Mouse (Mus musculus): ENCODE data around the gene Nrap. TPM values are rescaled to one million over a fixed set of nuclear protein-coding genes. Genes with fewer than 3 reads are reported as not detected.

The Nrap gene
- polyA plus RNA-seq, 1 experiment, result 1.7 TPM

- Histone ChIP-seq H3K4me3 (ENCODE audit: low read depth, low read length) (no peak overlapping the region), H3K4me1 (ENCODE audit: control insufficient read depth, insufficient read depth, insufficient read length, low read length) (no peaks in the 10 kb centered on the region), H3K27me3 (ENCODE audit: control insufficient read depth, insufficient read depth, low read length) (no peaks in the 10 kb centered on the region), H3K36me3 (ENCODE audit: control insufficient read depth, insufficient read depth, low read length) (no peaks in the 10 kb centered on the region), H3K27ac (ENCODE audit: insufficient read depth, low read depth, low read length) (no peak overlapping the region)
- TF ChIP-seq POLR2A (IDR thresholded peaks at IDR 0.05; ENCODE audit: low read depth, low read length) (no peak), CTCF (IDR thresholded peaks at IDR 0.05; ENCODE audit: extremely low read depth, insufficient read length, insufficient replicate concordance, low read depth, low read length) (no peak)
- 54% methylated on average over 8 of the region's 8 CpGs for WGBS
Measured at GRCm38 (mm10) chr19:56342006-56342405, 47.8 kb downstream of the Nrap start.

DNA sequence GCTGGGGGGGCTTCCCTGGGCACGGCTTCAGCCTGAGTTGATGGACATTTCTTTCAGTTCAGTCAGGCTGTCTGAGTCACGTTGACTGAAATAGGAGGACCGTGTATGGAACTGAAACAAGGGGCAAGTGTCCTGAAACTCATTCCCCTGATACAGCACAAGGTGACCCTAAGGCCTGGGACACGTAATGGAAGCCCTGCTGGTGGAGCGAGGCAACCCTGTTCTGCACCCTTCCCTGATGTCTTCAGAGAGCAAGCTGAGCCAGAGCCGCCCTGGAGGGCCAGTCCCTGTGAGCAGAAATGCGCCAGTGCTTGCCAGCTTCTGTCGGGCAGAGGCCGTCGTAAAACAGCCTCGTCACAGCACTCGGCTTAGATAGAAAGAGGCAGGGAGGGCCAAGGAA is 53.0 kb downstream of the Nrap start:
- no peak for TF ChIP-seq CTCF (IDR thresholded peaks at IDR 0.05; ENCODE audit: extremely low read depth, insufficient read length, insufficient replicate concordance, low read depth, low read length)
- TF ChIP-seq POLR2A (IDR thresholded peaks at IDR 0.05; ENCODE audit: low read depth, low read length), result no peak
- Histone ChIP-seq H3K4me1 (ENCODE audit: control insufficient read depth, insufficient read depth, insufficient read length, low read length) (no peaks in the 10 kb centered on the region), H3K4me3 (ENCODE audit: low read depth, low read length) (no peak overlapping the region), H3K36me3 (ENCODE audit: control insufficient read depth, insufficient read depth, low read length) (no peaks in the 10 kb centered on the region), H3K27me3 (ENCODE audit: control insufficient read depth, insufficient read depth, low read length) (no peaks in the 10 kb centered on the region), H3K27ac (ENCODE audit: insufficient read depth, low read depth, low read length) (no peak overlapping the region)
- WGBS, result 37% methylated on average over 12 of the region's 12 CpGs

GRCm38 (mm10) chr19:56336321-56336720 is 53.5 kb downstream of the Nrap start:
- no peak overlapping the region for H3K27ac ChIP-seq (ENCODE audit: insufficient read depth, low read depth, low read length)
- H3K4me1 ChIP-seq (ENCODE audit: control insufficient read depth, insufficient read depth, insufficient read length, low read length), result no peaks in the 10 kb centered on the region
- TF ChIP-seq CTCF (IDR thresholded peaks at IDR 0.05; ENCODE audit: extremely low read depth, insufficient read length, insufficient replicate concordance, low read depth, low read length) (no peak), POLR2A (IDR thresholded peaks at IDR 0.05; ENCODE audit: low read depth, low read length) (no peak)
- H3K4me3 ChIP-seq (ENCODE audit: low read depth, low read length), result no peak overlapping the region
- no peaks in the 10 kb centered on the region for H3K36me3 ChIP-seq (ENCODE audit: control insufficient read depth, insufficient read depth, low read length)
- H3K27me3 ChIP-seq (ENCODE audit: control insufficient read depth, insufficient read depth, low read length), result no peaks in the 10 kb centered on the region
- WGBS, result 82% methylated on average over 17 of the region's 17 CpGs

DNA sequence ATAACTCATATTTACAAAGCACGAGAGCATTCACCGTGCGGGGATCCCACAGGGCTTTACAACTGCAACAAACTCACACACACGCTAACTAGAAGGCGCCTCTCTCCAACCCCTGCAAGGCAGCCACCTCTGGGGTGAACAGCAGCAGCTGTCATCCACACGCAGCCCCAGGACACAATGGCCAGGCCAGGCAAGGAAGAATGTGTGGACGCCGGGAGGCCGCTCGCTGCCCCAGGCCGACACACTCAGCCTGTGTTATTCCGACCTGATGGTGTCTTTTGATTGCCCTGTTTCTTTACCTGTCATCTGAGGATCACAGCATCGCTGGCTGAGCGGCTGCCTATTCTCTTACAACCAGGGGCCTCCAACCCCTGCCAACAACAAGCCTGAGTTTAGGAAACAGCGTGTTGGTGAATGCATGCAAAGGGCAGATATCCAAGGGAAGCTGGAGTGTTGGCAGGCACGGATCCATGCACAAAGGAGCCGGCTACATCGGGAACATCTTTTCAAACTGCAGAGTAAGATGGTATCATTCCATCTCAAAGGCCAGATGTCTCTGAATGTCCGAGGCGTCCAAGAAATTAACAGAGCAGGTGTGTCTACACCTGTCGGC is 63.5 kb downstream of the Nrap start:
- WGBS, result 84% methylated on average over 21 of the region's 21 CpGs
- H3K27me3 ChIP-seq (ENCODE audit: control insufficient read depth, insufficient read depth, low read length), result no peaks in the 10 kb centered on the region
- no peaks in the 10 kb centered on the region for H3K36me3 ChIP-seq (ENCODE audit: control insufficient read depth, insufficient read depth, low read length)
- H3K27ac ChIP-seq (ENCODE audit: insufficient read depth, low read depth, low read length), result no peak overlapping the region
- H3K4me1 ChIP-seq (ENCODE audit: control insufficient read depth, insufficient read depth, insufficient read length, low read length), result no peaks in the 10 kb centered on the region
- H3K4me3 ChIP-seq (ENCODE audit: low read depth, low read length), result no peak overlapping the region
- no peak for TF ChIP-seq POLR2A (IDR thresholded peaks at IDR 0.05; ENCODE audit: low read depth, low read length)
- no peak for TF ChIP-seq CTCF (IDR thresholded peaks at IDR 0.05; ENCODE audit: extremely low read depth, insufficient read length, insufficient replicate concordance, low read depth, low read length)

DNA sequence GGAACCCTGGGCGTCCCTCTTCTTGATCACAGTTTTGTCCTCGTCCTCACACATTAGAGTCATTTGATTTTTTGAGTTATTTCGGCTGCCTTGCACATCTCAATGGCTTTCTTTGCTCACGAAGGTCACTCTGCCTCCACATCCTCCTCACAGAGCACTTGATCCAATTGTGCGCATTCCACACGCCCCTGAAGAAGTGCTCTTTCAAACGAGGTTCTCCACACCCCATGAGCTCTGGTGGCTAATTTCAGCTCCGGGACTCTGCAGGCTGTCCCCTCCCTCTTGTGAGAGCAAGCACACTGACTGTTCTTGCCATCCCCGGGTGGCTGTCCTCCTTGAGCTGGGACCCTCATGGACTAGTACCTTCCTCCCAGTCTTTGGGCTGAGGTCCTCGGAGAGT is 64.2 kb downstream of the Nrap start:
- TF ChIP-seq CTCF (IDR thresholded peaks at IDR 0.05; ENCODE audit: extremely low read depth, insufficient read length, insufficient replicate concordance, low read depth, low read length) (no peak), POLR2A (IDR thresholded peaks at IDR 0.05; ENCODE audit: low read depth, low read length) (no peak)
- Histone ChIP-seq H3K4me3 (ENCODE audit: low read depth, low read length) (no peak overlapping the region), H3K36me3 (ENCODE audit: control insufficient read depth, insufficient read depth, low read length) (no peaks in the 10 kb centered on the region), H3K27ac (ENCODE audit: insufficient read depth, low read depth, low read length) (no peak overlapping the region), H3K27me3 (ENCODE audit: control insufficient read depth, insufficient read depth, low read length) (no peaks in the 10 kb centered on the region), H3K4me1 (ENCODE audit: control insufficient read depth, insufficient read depth, insufficient read length, low read length) (no peaks in the 10 kb centered on the region)
- WGBS, result 72% methylated on average over 10 of the region's 10 CpGs

GRCm38 (mm10) chr19:56321303-56321920 is 68.4 kb downstream of the Nrap start:
- TF ChIP-seq POLR2A (IDR thresholded peaks at IDR 0.05; ENCODE audit: low read depth, low read length) (no peak), CTCF (IDR thresholded peaks at IDR 0.05; ENCODE audit: extremely low read depth, insufficient read length, insufficient replicate concordance, low read depth, low read length) (no peak)

DNA sequence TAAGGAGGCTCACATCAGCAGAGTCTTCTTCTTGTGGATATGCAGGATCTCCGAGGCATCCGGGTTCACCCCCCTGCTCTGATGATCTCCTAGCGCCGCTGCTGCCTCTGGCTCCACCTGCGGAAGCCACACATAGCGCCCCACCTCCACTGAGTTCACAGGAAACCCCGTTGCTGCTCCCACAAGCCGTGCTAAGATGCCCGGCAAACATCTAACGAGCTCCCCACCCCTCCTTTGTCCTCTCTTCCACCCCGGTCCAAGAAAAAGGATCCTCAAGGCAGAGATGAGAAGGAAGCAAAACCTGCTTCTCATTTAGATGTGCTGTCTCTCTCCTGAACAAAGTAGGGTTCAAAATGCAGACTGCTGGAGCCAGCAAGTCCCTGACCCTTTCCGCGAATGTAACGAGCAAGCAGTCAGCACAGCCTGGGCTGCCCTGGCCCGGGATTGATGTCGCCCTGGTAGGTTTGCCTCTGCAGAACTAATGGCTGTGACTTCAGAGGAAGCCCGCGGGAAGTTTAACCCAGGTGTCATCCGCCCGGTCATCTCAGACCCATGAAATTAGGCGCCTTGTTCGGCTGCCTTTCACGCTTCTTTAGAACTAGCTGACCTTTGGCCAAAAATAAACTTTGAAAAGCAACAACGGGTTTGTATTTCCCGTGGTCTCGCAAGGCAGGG is 69.5 kb downstream of the Nrap start:
- Histone ChIP-seq H3K4me1 (ENCODE audit: control insufficient read depth, insufficient read depth, insufficient read length, low read length) (no peaks in the 10 kb centered on the region), H3K4me3 (ENCODE audit: low read depth, low read length) (no peak overlapping the region), H3K36me3 (ENCODE audit: control insufficient read depth, insufficient read depth, low read length) (no peaks in the 10 kb centered on the region), H3K27me3 (ENCODE audit: control insufficient read depth, insufficient read depth, low read length) (no peaks in the 10 kb centered on the region), H3K27ac (ENCODE audit: insufficient read depth, low read depth, low read length) (no peak overlapping the region)
- TF ChIP-seq CTCF (IDR thresholded peaks at IDR 0.05; ENCODE audit: extremely low read depth, insufficient read length, insufficient replicate concordance, low read depth, low read length), result no peak
- TF ChIP-seq POLR2A (IDR thresholded peaks at IDR 0.05; ENCODE audit: low read depth, low read length), result no peak
- WGBS, result 41% methylated on average over 26 of the region's 26 CpGs

More at GRCm38 (mm10) chr19:56321303-56321920, 68.4 kb downstream of the Nrap start:
- no peaks in the 10 kb centered on the region for H3K27me3 ChIP-seq (ENCODE audit: control insufficient read depth, insufficient read depth, low read length)
- H3K4me3 ChIP-seq (ENCODE audit: low read depth, low read length), result no peak overlapping the region
- no peak overlapping the region for H3K27ac ChIP-seq (ENCODE audit: insufficient read depth, low read depth, low read length)
- no peaks in the 10 kb centered on the region for H3K4me1 ChIP-seq (ENCODE audit: control insufficient read depth, insufficient read depth, insufficient read length, low read length)
- no peaks in the 10 kb centered on the region for H3K36me3 ChIP-seq (ENCODE audit: control insufficient read depth, insufficient read depth, low read length)
- WGBS, result 86% methylated on average over 12 of the region's 12 CpGs
